Mouse (Mus musculus) spleen, adult 2 months (tissue): ENCODE measurements at regions not wholly inside any gene's neighbourhood (a gene's known extent, or its start where the extent isn't known, plus 50 kb on each side); places are given as distances from the start of the nearest gene placed in this dataset.
A peak's percentile ranks its signal among the peaks of the same experiment; 100 is the strongest.

Experiments
- DNase-seq, 2 experiments: peaks; one replicate each; pipeline versions ENCODE4 v3.0.0 to v3.0.0-alpha.2; 2012 to 2021; ENCODE audit warnings: low spot score in 2 of 2, low read depth in 1 of 2
- H3K27ac ChIP-seq: fragments of 200-500 bp; 2 replicates; pipeline ENCODE4 v1.5.1; 2012; ENCODE audit warnings: low read length, inconsistent platforms; ENCODE audit not compliant: insufficient read depth
- H3K27me3 ChIP-seq: fragments of 200-500 bp; 2 replicates; pipeline ENCODE4 v1.6.1; 2012; ENCODE audit warnings: mild to moderate bottlenecking, moderate library complexity, low read length, inconsistent platforms; ENCODE audit not compliant: control insufficient read depth, insufficient read depth
- H3K36me3 ChIP-seq: fragments of 200-500 bp; 2 replicates; pipeline ENCODE4 v1.6.1; 2012; ENCODE audit warnings: mild to moderate bottlenecking, low read length, inconsistent platforms; ENCODE audit not compliant: control insufficient read depth, insufficient read depth
- H3K4me1 ChIP-seq: fragments of 200-500 bp; 2 replicates; pipeline ENCODE4 v1.6.1; 2011; ENCODE audit warnings: inconsistent platforms; ENCODE audit not compliant: control insufficient read depth, insufficient read depth, insufficient read length
- H3K4me3 ChIP-seq: fragments of 200-500 bp; 2 replicates; pipeline ENCODE4 v1.5.1; 2011; ENCODE audit warnings: mild to moderate bottlenecking, inconsistent platforms; ENCODE audit not compliant: insufficient read depth, insufficient read length; ENCODE audit errors: extremely low read depth
- CTCF ChIP-seq: fragments of 200-500 bp; IDR thresholded peaks from 2 replicates; pipeline ENCODE4 v1.5.1; 2011; ENCODE audit warnings: mild to moderate bottlenecking, inconsistent platforms; ENCODE audit not compliant: insufficient read depth, insufficient read length, insufficient replicate concordance; ENCODE audit errors: extremely low read depth
- POLR2A ChIP-seq: fragments of 200-500 bp; IDR thresholded peaks from 2 replicates; pipeline ENCODE4 v1.6.1; 2011; ENCODE audit warnings: low read depth, low read length, inconsistent platforms
- WGBS: fragments of 180-500 bp; shearing (Covaris S2); methylation state at CpG from one replicate; pipeline ENCODE4 v1.1.7; 2018; 5-methylcytosine and 5-hydroxymethylcytosine counted together

GRCm38 (mm10) chr3:50901321-50901720 is 322.9 kb upstream of the Noct start:
- no peak for DNase-seq
- H3K4me1 ChIP-seq: no peaks in the 10 kb centered on the region
- no peaks in the 10 kb centered on the region for H3K36me3 ChIP-seq
- TF ChIP-seq POLR2A (no peak), CTCF (no peak)
- H3K27me3 ChIP-seq: no peaks in the 10 kb centered on the region
- WGBS: 93% methylated on average over 10 of the region's 10 CpGs
- no peak overlapping the region for H3K27ac ChIP-seq
- no peak overlapping the region for H3K4me3 ChIP-seq

DNA sequence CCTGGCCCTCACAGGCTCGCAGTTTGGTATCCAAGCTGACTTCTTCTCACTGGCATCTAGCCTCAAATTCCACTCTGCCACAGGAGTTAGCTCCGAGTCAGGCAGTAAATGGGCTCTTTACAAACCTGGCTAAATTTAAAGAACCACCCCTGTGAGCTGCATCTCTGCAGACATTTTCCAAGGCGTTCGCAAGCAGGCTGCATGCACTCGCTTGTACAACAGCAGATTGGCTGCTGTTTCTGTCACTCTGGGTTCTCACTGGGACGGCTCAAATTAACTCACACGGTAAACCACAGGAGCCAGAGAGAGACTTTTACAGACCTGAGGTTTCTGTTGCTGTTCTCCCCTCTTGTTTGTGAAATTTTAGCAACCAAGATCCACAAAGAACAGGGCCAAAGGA is 321.3 kb upstream of the Noct start:
- Histone ChIP-seq H3K27ac (no peak overlapping the region), H3K27me3 (no peaks in the 10 kb centered on the region)
- no peak for DNase-seq

GRCm38 (mm10) chr3:50904716-50905116 is 319.5 kb upstream of the Noct start:
- 88% methylated on average over 7 of the region's 7 CpGs for WGBS
- H3K27ac ChIP-seq: no peak overlapping the region
- no peak overlapping the region for H3K4me3 ChIP-seq
- H3K27me3 ChIP-seq: no peaks in the 10 kb centered on the region
- H3K36me3 ChIP-seq: no peaks in the 10 kb centered on the region
- H3K4me1 ChIP-seq: no peaks in the 10 kb centered on the region
- DNase-seq: no peak
- TF ChIP-seq CTCF (no peak), POLR2A (no peak)

More for the DNA sequence above, 321.3 kb upstream of the Noct start:
- no peaks in the 10 kb centered on the region for H3K36me3 ChIP-seq
- 45% methylated on average over 7 of the region's 7 CpGs for WGBS
- TF ChIP-seq POLR2A (no peak), CTCF (no peak)
- no peak overlapping the region for H3K4me3 ChIP-seq
- H3K4me1 ChIP-seq: no peaks in the 10 kb centered on the region

GRCm38 (mm10) chr3:50905274-50905992 is 318.8 kb upstream of the Noct start:
- no peak overlapping the region for H3K4me3 ChIP-seq
- H3K27ac ChIP-seq: no peak overlapping the region

GRCm38 (mm10) chr3:50905993-50906831 is 318.0 kb upstream of the Noct start:
- Histone ChIP-seq H3K27ac (no peak overlapping the region), H3K27me3 (no peaks in the 10 kb centered on the region), H3K36me3 (no peaks in the 10 kb centered on the region), H3K4me1 (no peaks in the 10 kb centered on the region), H3K4me3 (peak overlapping the region; percentile 52)
- DNase-seq: peak; percentile 30 to 74
- 10% methylated on average over 32 of the region's 32 CpGs for WGBS
- peak; percentile 89; the same call in 1 of the 2 replicates for TF ChIP-seq CTCF
- no peak for TF ChIP-seq POLR2A

More at GRCm38 (mm10) chr3:50905274-50905992, 318.8 kb upstream of the Noct start:
- Histone ChIP-seq H3K36me3 (no peaks in the 10 kb centered on the region), H3K27me3 (no peaks in the 10 kb centered on the region), H3K4me1 (no peaks in the 10 kb centered on the region)
- WGBS: 48% methylated on average over 16 of the region's 16 CpGs
- TF ChIP-seq CTCF (no peak), POLR2A (no peak)
- no peak for DNase-seq

DNA sequence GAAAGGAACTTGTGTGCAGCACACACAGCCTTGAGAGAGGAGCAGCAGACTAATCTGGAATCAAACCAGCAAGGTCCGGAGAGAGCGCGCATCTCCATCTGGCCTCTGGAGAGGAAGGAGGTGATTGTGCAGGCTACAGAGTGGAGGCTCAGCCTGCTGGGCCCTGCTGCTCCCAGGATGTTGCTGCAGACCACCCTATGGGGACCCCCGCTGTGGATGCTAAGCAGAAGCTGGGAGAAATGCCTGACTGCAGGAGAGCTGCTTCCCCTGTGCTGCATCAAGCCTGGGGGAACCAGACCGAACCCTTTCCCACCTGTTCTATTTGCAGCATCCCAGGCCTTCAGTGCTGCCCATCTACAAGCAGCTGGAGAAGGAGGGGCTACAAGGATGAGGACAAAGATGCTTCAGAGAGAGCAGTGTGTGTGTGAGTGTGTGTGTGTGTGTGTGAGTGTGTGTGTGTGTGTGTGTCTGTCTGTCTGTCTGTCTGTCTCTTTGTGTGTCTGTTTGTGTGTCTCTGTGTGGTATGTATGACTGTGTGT is 311.2 kb upstream of the Noct start:
- no peaks in the 10 kb centered on the region for H3K27me3 ChIP-seq

More for the DNA sequence above, 311.2 kb upstream of the Noct start:
- DNase-seq: no peak
- 89% methylated on average over 5 of the region's 5 CpGs for WGBS
- TF ChIP-seq CTCF (no peak), POLR2A (no peak)
- H3K4me1 ChIP-seq: no peaks in the 10 kb centered on the region
- no peaks in the 10 kb centered on the region for H3K36me3 ChIP-seq
- no peak overlapping the region for H3K4me3 ChIP-seq
- H3K27ac ChIP-seq: no peak overlapping the region
